Mouse (Mus musculus): Measurements from ENCODE around the gene Paxx. TPM values are rescaled to one million over a fixed set of nuclear protein-coding genes. Genes with fewer than 3 reads are reported as not detected.

The Paxx gene
- 12.4 and 14.3 TPM in 2 replicates for polyA plus RNA-seq (2014; fragmentation: Nextera tagmentation; extraction: Ambion mirVana)

- Histone ChIP-seq H3K9me3 (replicated peaks; ENCODE audit: control insufficient read depth, low read length) (no peaks in the 10 kb centered on the region), H3K36me3 (replicated peaks; ENCODE audit: control insufficient read depth, insufficient read depth, low read depth, low read length) (no peaks in the 10 kb centered on the region; the same call in 1 of the 2 replicates), H3K4me3 (ENCODE audit: low read depth, low read length) (peak within 1 kb of the TSS; percentile 48), H3K4me2 (ENCODE audit: low read depth, low read length) (peak within 1 kb of the TSS; percentile 67), H3K27ac (replicated peaks; ENCODE audit: low read depth, low read length) (peak within 1 kb of the TSS; percentile 43), H3K4me1 (ENCODE audit: control insufficient read depth, insufficient read depth, low read length) (no peaks in the 10 kb centered on the region), H3K9ac (replicated peaks; ENCODE audit: low read length) (peak within 1 kb of the TSS; percentile 66), H3K27me3 (ENCODE audit: control insufficient read depth, insufficient read depth, low read length) (no peaks in the 10 kb centered on the region)
- DNase-seq (ENCODE audit: low spot score) (peak; percentile 94), ATAC-seq (replicated peaks; ENCODE audit: insufficient number of reproducible peaks, low FRiP score, low TSS enrichment, low read depth) (peak; percentile 80)
- WGBS = under 1% methylated on average over 48 of the region's 48 CpGs
Measured at GRCm38 (mm10) chr2:25460551-25461309, at the start of gene Paxx. Gene Paxx (minus strand): TSS chr2:25461094.

DNA sequence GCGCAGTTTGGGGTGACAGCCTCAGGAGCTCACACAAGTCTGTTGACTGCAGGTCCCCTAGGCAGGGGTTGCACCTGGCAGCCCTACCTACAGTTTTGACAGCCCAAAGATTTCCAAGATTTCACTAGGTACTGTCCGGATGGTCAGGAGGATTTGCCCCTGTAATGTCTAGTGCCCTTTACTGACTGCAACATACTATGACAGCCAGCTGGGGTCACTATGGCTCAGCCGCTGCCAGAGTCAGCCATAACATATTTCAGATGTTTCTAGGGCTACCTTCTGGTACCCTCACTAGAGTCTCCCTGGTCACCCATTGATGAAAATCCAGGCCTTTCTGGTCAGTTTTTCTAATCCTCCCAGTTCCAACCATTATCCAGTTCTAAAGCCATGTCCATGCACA lies 49.0 kb upstream of the Paxx start:
- WGBS = 64% methylated on average over 3 of the region's 3 CpGs
- Histone ChIP-seq H3K27me3 (ENCODE audit: control insufficient read depth, insufficient read depth, low read length) (no peaks in the 10 kb centered on the region), H3K4me1 (ENCODE audit: control insufficient read depth, insufficient read depth, low read length) (no peaks in the 10 kb centered on the region), H3K36me3 (replicated peaks; ENCODE audit: control insufficient read depth, insufficient read depth, low read depth, low read length) (no peaks in the 10 kb centered on the region; the same call in none of the 2 replicates), H3K9me3 (replicated peaks; ENCODE audit: control insufficient read depth, low read length) (no peaks in the 10 kb centered on the region), H3K4me2 (ENCODE audit: low read depth, low read length) (no peak overlapping the region), H3K27ac (replicated peaks; ENCODE audit: low read depth, low read length) (no peak overlapping the region), H3K4me3 (ENCODE audit: low read depth, low read length) (no peak overlapping the region), H3K9ac (replicated peaks; ENCODE audit: low read length) (no peak overlapping the region)
- DNase-seq (ENCODE audit: low spot score) (peak; percentile 20), ATAC-seq (replicated peaks; ENCODE audit: insufficient number of reproducible peaks, low FRiP score, low TSS enrichment, low read depth) (no peak)

DNA sequence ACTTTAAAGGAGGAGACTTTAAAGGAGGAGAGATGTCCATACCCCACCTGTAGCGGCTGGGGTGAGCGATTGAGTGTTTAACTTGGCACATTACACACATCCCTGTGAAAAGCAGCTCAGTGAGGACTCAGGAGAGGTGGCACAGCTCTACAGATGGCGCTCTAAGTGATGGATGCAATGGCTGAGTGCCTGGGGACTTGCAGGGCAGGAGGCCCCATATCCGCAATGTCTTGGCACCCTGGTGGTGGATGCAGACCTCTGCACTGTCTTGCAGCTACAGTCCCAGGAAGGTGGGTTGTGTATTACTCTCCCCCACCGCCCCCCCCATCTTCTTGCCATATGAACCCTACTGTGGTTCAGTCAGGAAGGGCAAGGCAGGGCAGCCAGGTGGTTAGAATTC lies 46.1 kb upstream of the Paxx start:
- DNase-seq (ENCODE audit: low spot score) = peak; percentile 30
- Histone ChIP-seq H3K27me3 (ENCODE audit: control insufficient read depth, insufficient read depth, low read length) (no peaks in the 10 kb centered on the region), H3K4me1 (ENCODE audit: control insufficient read depth, insufficient read depth, low read length) (no peaks in the 10 kb centered on the region), H3K9ac (replicated peaks; ENCODE audit: low read length) (no peak overlapping the region), H3K36me3 (replicated peaks; ENCODE audit: control insufficient read depth, insufficient read depth, low read depth, low read length) (no peaks in the 10 kb centered on the region; the same call in none of the 2 replicates), H3K27ac (replicated peaks; ENCODE audit: low read depth, low read length) (no peak overlapping the region), H3K4me3 (ENCODE audit: low read depth, low read length) (no peak overlapping the region), H3K9me3 (replicated peaks; ENCODE audit: control insufficient read depth, low read length) (no peaks in the 10 kb centered on the region), H3K4me2 (ENCODE audit: low read depth, low read length) (no peak overlapping the region)
- no peak for ATAC-seq (replicated peaks; ENCODE audit: insufficient number of reproducible peaks, low FRiP score, low TSS enrichment, low read depth)
- 33% methylated on average over 5 of the region's 5 CpGs for WGBS

DNA sequence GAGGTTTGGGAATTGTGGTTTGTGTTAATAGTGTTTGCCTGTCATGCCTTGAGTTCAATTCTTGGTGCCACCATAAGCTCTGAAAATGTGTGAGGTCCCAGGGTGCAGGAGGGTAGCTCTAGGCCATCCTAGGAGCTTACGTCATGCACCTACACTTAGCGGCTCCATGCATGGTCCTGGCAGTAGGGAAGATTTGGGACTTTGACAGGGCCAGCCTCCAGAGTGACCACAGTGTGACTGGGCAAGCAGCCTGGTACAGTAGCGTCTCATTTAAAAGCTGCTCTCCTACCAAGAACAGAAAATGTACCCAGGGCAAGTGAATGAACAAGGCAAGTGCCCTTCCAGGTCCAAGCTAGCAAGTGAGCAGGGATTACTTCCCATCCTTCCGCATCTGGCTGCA lies 45.0 kb upstream of the Paxx start:
- WGBS = 97% methylated on average over 4 of the region's 4 CpGs
- Histone ChIP-seq H3K4me1 (ENCODE audit: control insufficient read depth, insufficient read depth, low read length) (peaks cover 5% of the 10 kb centered on the region), H3K36me3 (replicated peaks; ENCODE audit: control insufficient read depth, insufficient read depth, low read depth, low read length) (no peaks in the 10 kb centered on the region; the same call in none of the 2 replicates), H3K4me3 (ENCODE audit: low read depth, low read length) (no peak overlapping the region), H3K27ac (replicated peaks; ENCODE audit: low read depth, low read length) (no peak overlapping the region), H3K4me2 (ENCODE audit: low read depth, low read length) (no peak overlapping the region), H3K9ac (replicated peaks; ENCODE audit: low read length) (no peak overlapping the region), H3K27me3 (ENCODE audit: control insufficient read depth, insufficient read depth, low read length) (no peaks in the 10 kb centered on the region), H3K9me3 (replicated peaks; ENCODE audit: control insufficient read depth, low read length) (no peaks in the 10 kb centered on the region)
- ATAC-seq (replicated peaks; ENCODE audit: insufficient number of reproducible peaks, low FRiP score, low TSS enrichment, low read depth) = no peak
- DNase-seq (ENCODE audit: low spot score) = no peak

DNA sequence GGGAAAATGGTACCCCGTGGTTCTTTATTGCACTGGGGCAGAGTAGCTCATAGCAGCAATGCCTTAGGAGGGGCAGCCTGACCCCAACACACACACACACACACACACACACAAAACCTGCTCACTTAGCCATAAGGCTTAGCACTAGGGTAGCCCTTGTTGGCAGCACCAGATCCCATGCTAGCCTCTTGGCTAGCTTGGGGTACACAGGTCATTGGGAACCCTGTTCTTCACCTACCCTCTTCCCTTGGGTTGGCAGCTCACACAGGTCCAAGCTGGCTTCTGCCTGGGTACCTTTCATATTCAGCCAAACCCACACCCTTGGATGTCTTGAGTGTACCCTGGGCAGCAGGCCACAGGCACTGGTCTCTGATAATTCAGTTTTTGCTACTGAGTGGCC lies 44.1 kb upstream of the Paxx start:
- DNase-seq (ENCODE audit: low spot score) = no peak
- WGBS = 80% methylated on average over 1 of the region's 1 CpGs
- H3K4me1 ChIP-seq (ENCODE audit: control insufficient read depth, insufficient read depth, low read length) = peaks cover 5% of the 10 kb centered on the region
- no peaks in the 10 kb centered on the region; the same call in none of the 2 replicates for H3K36me3 ChIP-seq (replicated peaks; ENCODE audit: control insufficient read depth, insufficient read depth, low read depth, low read length)
- no peak overlapping the region for H3K4me3 ChIP-seq (ENCODE audit: low read depth, low read length)
- no peaks in the 10 kb centered on the region for H3K27me3 ChIP-seq (ENCODE audit: control insufficient read depth, insufficient read depth, low read length)
- no peak overlapping the region for H3K9ac ChIP-seq (replicated peaks; ENCODE audit: low read length)
- no peak for ATAC-seq (replicated peaks; ENCODE audit: insufficient number of reproducible peaks, low FRiP score, low TSS enrichment, low read depth)
- no peak overlapping the region for H3K4me2 ChIP-seq (ENCODE audit: low read depth, low read length)
- no peak overlapping the region for H3K27ac ChIP-seq (replicated peaks; ENCODE audit: low read depth, low read length)
- H3K9me3 ChIP-seq (replicated peaks; ENCODE audit: control insufficient read depth, low read length) = no peaks in the 10 kb centered on the region

- H3K36me3 ChIP-seq (replicated peaks; ENCODE audit: control insufficient read depth, insufficient read depth, low read depth, low read length) = no peaks in the 10 kb centered on the region; the same call in none of the 2 replicates
- 97% methylated on average over 19 of the region's 19 CpGs for WGBS
- H3K9me3 ChIP-seq (replicated peaks; ENCODE audit: control insufficient read depth, low read length) = no peaks in the 10 kb centered on the region
- DNase-seq (ENCODE audit: low spot score) = no peak
- H3K4me1 ChIP-seq (ENCODE audit: control insufficient read depth, insufficient read depth, low read length) = peaks cover 5% of the 10 kb centered on the region
- no peak overlapping the region for H3K4me3 ChIP-seq (ENCODE audit: low read depth, low read length)
- H3K4me2 ChIP-seq (ENCODE audit: low read depth, low read length) = no peak overlapping the region
- no peak overlapping the region for H3K9ac ChIP-seq (replicated peaks; ENCODE audit: low read length)
- no peak for ATAC-seq (replicated peaks; ENCODE audit: insufficient number of reproducible peaks, low FRiP score, low TSS enrichment, low read depth)
- H3K27me3 ChIP-seq (ENCODE audit: control insufficient read depth, insufficient read depth, low read length) = no peaks in the 10 kb centered on the region
- no peak overlapping the region for H3K27ac ChIP-seq (replicated peaks; ENCODE audit: low read depth, low read length)
Measured at GRCm38 (mm10) chr2:25504538-25504937, 43.6 kb upstream of the Paxx start.

GRCm38 (mm10) chr2:25502726-25503125 lies 41.8 kb upstream of the Paxx start:
- Histone ChIP-seq H3K9ac (replicated peaks; ENCODE audit: low read length) (no peak overlapping the region), H3K4me2 (ENCODE audit: low read depth, low read length) (no peak overlapping the region), H3K27me3 (ENCODE audit: control insufficient read depth, insufficient read depth, low read length) (no peaks in the 10 kb centered on the region), H3K4me3 (ENCODE audit: low read depth, low read length) (no peak overlapping the region), H3K4me1 (ENCODE audit: control insufficient read depth, insufficient read depth, low read length) (peaks cover 5% of the 10 kb centered on the region), H3K36me3 (replicated peaks; ENCODE audit: control insufficient read depth, insufficient read depth, low read depth, low read length) (no peaks in the 10 kb centered on the region; the same call in none of the 2 replicates), H3K9me3 (replicated peaks; ENCODE audit: control insufficient read depth, low read length) (no peaks in the 10 kb centered on the region), H3K27ac (replicated peaks; ENCODE audit: low read depth, low read length) (no peak overlapping the region)
- WGBS = 84% methylated on average over 3 of the region's 3 CpGs
- ATAC-seq (replicated peaks; ENCODE audit: insufficient number of reproducible peaks, low FRiP score, low TSS enrichment, low read depth) (no peak), DNase-seq (ENCODE audit: low spot score) (no peak)

All from embryonic facial prominence, embryonic 11.5 days (tissue).